In genomic region chr17:9879556-9880206, GRCm38 (mm10) we compare ENCODE assay signal across 11 mouse cellular contexts.
DNase-seq lines count a peak whose midpoint lies in the region; ATAC-seq and TF ChIP-seq lines count a peak whose summit lies in the region.
"Had no signal": no experiment of that assay in that cellular context is flagged by ENCODE, and none has a peak within 500 bp of the region (broad histone marks: within the 10 kb centered on the region; RNA-seq: fewer than 3 reads in every experiment).

No protein-coding gene starts in this region.

- 38% methylated on average over 12 of the region's 12 CpGs for WGBS in hindbrain, embryonic 15.5 days
- WGBS in midbrain, embryonic 12.5 days = 55% methylated on average over 12 of the region's 12 CpGs
- WGBS in lung, postnatal 0 days = 83% methylated on average over 12 of the region's 12 CpGs

- DNase-seq in cerebellum, adult 11-12 months = peak; percentile 16
- no peak for DNase-seq in cerebellum, postnatal 25 days
- DNase-seq in natural killer cell, adult 2 months (ENCODE audit: low spot score in 2 of 2) = no peak
- no peak for DNase-seq in lung, postnatal 0 days (ENCODE audit: low spot score)
- DNase-seq: kidney, postnatal 14 days had no signal

- H3K9me3 ChIP-seq in hindbrain, embryonic 15.5 days = no peaks in the 10 kb centered on the region
- H3K9me3 ChIP-seq in midbrain, embryonic 12.5 days = no peaks in the 10 kb centered on the region
- no peaks in the 10 kb centered on the region for H3K9me3 ChIP-seq in lung, postnatal 0 days (ENCODE audit: low read length)
- H3K9me3 ChIP-seq: heart, embryonic 15.5 days had no signal

- no peaks in the 10 kb centered on the region; the same call in 1 of the 2 replicates for H3K4me1 ChIP-seq in cortical plate, adult 2 months (ENCODE audit: control insufficient read depth, insufficient read depth, low read length)
- H3K4me1 ChIP-seq in hindbrain, embryonic 15.5 days (replicated peaks) = peaks cover 12% of the 10 kb centered on the region
- peaks cover 29% of the 10 kb centered on the region for H3K4me1 ChIP-seq in midbrain, embryonic 12.5 days
- no peaks in the 10 kb centered on the region for H3K4me1 ChIP-seq in lung, postnatal 0 days (ENCODE audit: insufficient read depth, low read depth, low read length)
- H3K4me1 ChIP-seq: heart, embryonic 15.5 days had no signal

- TF ChIP-seq EP300 in lung, postnatal 0 days (IDR thresholded peaks at IDR 0.05) = no peak

- no peak overlapping the region for H3K4me2 ChIP-seq in hindbrain, embryonic 15.5 days
- H3K4me2 ChIP-seq in midbrain, embryonic 12.5 days (replicated peaks) = no peak overlapping the region
- no peak overlapping the region for H3K4me2 ChIP-seq in lung, postnatal 0 days (replicated peaks; ENCODE audit: low read depth, low read length)
- H3K4me2 ChIP-seq: heart, embryonic 15.5 days had no signal

- H3K9ac ChIP-seq in hindbrain, embryonic 15.5 days = no peak overlapping the region
- H3K9ac ChIP-seq in midbrain, embryonic 12.5 days (replicated peaks) = no peak overlapping the region
- H3K9ac ChIP-seq in lung, postnatal 0 days (replicated peaks; ENCODE audit: low read depth) = no peak overlapping the region
- H3K9ac ChIP-seq: heart, embryonic 15.5 days had no signal

- no peaks in the 10 kb centered on the region for H3K27me3 ChIP-seq in hindbrain, embryonic 15.5 days
- no peaks in the 10 kb centered on the region for H3K27me3 ChIP-seq in midbrain, embryonic 12.5 days
- no peaks in the 10 kb centered on the region for H3K27me3 ChIP-seq in lung, postnatal 0 days (replicated peaks; ENCODE audit: insufficient read depth, low read length)
- H3K27me3 ChIP-seq: heart, embryonic 15.5 days had no signal

- H3K36me3 ChIP-seq in hindbrain, embryonic 15.5 days = no peaks in the 10 kb centered on the region
- H3K36me3 ChIP-seq in midbrain, embryonic 12.5 days = no peaks in the 10 kb centered on the region
- H3K36me3 ChIP-seq in lung, postnatal 0 days (ENCODE audit: insufficient read depth, low read length) = no peaks in the 10 kb centered on the region
- H3K36me3 ChIP-seq: heart, embryonic 15.5 days had no signal

- no peak overlapping the region for H3K4me3 ChIP-seq in cortical plate, adult 2 months (ENCODE audit: insufficient read depth, low read length)
- H3K4me3 ChIP-seq in hindbrain, embryonic 15.5 days = no peak overlapping the region
- no peak overlapping the region for H3K4me3 ChIP-seq in midbrain, embryonic 12.5 days
- H3K4me3 ChIP-seq in lung, postnatal 0 days (ENCODE audit: low read depth, low read length) = no peak overlapping the region
- H3K4me3 ChIP-seq: erythroblast, embryonic 14.5 days; heart, embryonic 15.5 days had no signal

- H3K27ac ChIP-seq in cortical plate, adult 2 months (ENCODE audit: insufficient read depth, low read length) = peak overlapping the region; percentile 76
- H3K27ac ChIP-seq in hindbrain, embryonic 15.5 days (replicated peaks) = peak overlapping the region; percentile 77
- peak overlapping the region; percentile 75 for H3K27ac ChIP-seq in midbrain, embryonic 12.5 days (replicated peaks)
- H3K27ac ChIP-seq in lung, postnatal 0 days (ENCODE audit: low read length) = no peak overlapping the region
- H3K27ac ChIP-seq: heart, embryonic 15.5 days had no signal

- no peak for TF ChIP-seq CTCF in cortical plate, adult 2 months (IDR thresholded peaks at IDR 0.05; ENCODE audit: extremely low read depth, insufficient read depth, low read length)
- no peak for TF ChIP-seq CTCF in lung, postnatal 0 days (IDR thresholded peaks at IDR 0.05)

- peak; percentile 93 for ATAC-seq in hindbrain, embryonic 15.5 days (ENCODE audit: low FRiP score, low read depth)
- peak; percentile 64 for ATAC-seq in midbrain, embryonic 12.5 days (ENCODE audit: low FRiP score, low read depth)
- no peak for ATAC-seq in megakaryocyte-erythroid progenitor cell, adult 5-6 weeks (replicated peaks; ENCODE audit: low FRiP score, low TSS enrichment, poor library complexity, severe bottlenecking)
- no peak for ATAC-seq in lung, postnatal 0 days

- TF ChIP-seq POLR2A in cortical plate, adult 2 months (IDR thresholded peaks at IDR 0.05; ENCODE audit: extremely low read depth, insufficient read depth, low read length) = no peak

Comparison
In these comparisons a context has a peak if more than half of its experiments do, and no peak if none do; other contexts are left out.
1. ATAC-seq: peak in hindbrain, embryonic 15.5 days (single experiment) and midbrain, embryonic 12.5 days (single experiment); none in megakaryocyte-erythroid progenitor cell, adult 5-6 weeks (single experiment) and lung, postnatal 0 days (single experiment).